Mouse (Mus musculus) heart, embryonic 10.5 days (tissue): ENCODE measurements around the gene Itga10. TPM values are rescaled to one million over a fixed set of nuclear protein-coding genes. Genes with fewer than 3 reads are reported as not detected.

Source experiments
- DNase-seq: peaks from one replicate; pipeline ENCODE4 v3.0.0-alpha.2; 2017; ENCODE audit warnings: low spot score
- H3K27ac ChIP-seq: fragments of 300-500 bp; sonication (generic); 2 replicates; pipeline ENCODE4 v1.5.1; 2016; ENCODE audit warnings: mild to moderate bottlenecking
- H3K27me3 ChIP-seq: fragments of 300-500 bp; sonication (generic); 2 replicates; pipeline ENCODE4 v1.6.1; 2016; ENCODE audit warnings: mild to moderate bottlenecking; ENCODE audit not compliant: poor library complexity, insufficient read depth, severe bottlenecking
- H3K36me3 ChIP-seq: fragments of 300-500 bp; sonication (generic); 2 replicates; pipeline ENCODE4 v1.6.1; 2016; ENCODE audit warnings: mild to moderate bottlenecking, moderate library complexity
- H3K4me1 ChIP-seq: fragments of 300-500 bp; sonication (generic); 2 replicates; pipeline ENCODE4 v1.6.1; 2016; ENCODE audit warnings: mild to moderate bottlenecking
- H3K4me3 ChIP-seq: fragments of 300-500 bp; sonication (generic); 2 replicates; pipeline ENCODE4 v1.5.1; 2016; ENCODE audit warnings: mild to moderate bottlenecking, moderate library complexity
- H3K9me3 ChIP-seq: fragments of 300-500 bp; sonication (generic); 2 replicates; pipeline ENCODE4 v1.6.1; 2016; ENCODE audit warnings: mild to moderate bottlenecking, moderate library complexity
- WGBS: fragments of 180-500 bp; shearing (Covaris S2); methylation state at CpG from one replicate; pipeline ENCODE4 v1.1.7; 2016; 5-methylcytosine and 5-hydroxymethylcytosine counted together
- polyA plus RNA-seq: library from polyadenylated mRNA; unstranded; fragments of >200 nt; fragmentation: Nextera tagmentation; extraction: Ambion mirVana; gene quantifications from 2 replicates; pipeline ENCODE4 v1.2.1, GENCODE M21; 2016

The Itga10 gene
- 0.74 and 0.84 TPM in 2 replicates for polyA plus RNA-seq

DNA sequence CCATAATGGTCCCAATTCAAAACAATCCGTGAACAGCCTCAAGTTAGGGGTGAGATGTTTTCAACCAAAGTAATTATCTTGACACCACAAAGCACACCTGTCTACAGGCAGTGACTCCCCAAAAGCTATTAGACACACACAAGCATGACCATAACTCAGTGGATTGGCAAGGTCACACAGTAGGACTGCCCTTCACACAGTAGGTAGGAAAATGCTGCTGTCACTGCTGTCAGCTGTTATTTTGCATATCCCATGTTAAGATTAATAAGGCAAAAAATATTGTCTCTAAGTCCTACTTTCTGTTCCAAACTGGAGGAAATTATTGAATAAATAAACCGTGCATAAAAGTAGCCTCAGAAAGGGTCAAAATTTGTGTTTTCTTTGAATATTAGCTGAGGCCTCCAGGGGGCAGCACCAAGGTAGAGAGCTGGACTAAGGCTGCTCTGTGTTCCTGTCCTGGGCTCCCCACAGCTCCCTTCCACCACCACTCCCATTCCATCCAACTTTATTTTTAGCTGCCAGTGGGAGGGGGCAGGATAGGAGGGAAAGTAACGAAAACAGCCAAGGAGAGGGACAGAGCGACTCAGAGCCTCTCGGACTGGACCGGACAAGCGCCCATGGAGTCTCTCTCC is at the start of gene Itga10:
TSS of gene Itga10 (plus strand) at position 567 of the 632 bp plus-strand sequence.
- no peak for DNase-seq
- Histone ChIP-seq H3K4me3 (peak within 1 kb of the TSS; percentile 13; the same call in 1 of the 2 replicates), H3K27me3 (no peaks in the 10 kb centered on the region), H3K4me1 (peaks cover 15% of the 10 kb centered on the region), H3K36me3 (peaks cover 30% of the 10 kb centered on the region), H3K9me3 (no peaks in the 10 kb centered on the region), H3K27ac (no peak within 1 kb of the TSS)
- 53% methylated on average over 7 of the region's 7 CpGs for WGBS

DNA sequence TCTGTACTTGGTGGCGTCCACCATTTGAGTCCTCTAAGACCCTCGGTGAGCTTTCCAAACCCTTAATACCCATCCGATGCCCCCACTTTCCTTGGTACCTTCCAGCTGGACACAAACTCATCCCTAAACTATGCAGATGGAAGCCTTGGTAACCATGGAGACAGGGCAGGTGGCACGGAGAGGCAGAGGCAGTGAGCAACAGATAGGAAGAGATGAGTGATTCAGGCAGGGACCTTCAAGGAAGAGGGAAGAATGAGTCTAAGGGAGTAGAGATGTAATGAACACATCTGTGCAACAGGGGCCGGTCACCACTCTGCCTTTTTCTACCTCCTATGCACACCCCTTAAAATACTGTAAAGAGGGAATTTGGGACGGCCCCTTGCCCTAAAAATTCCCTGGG is 49.7 kb upstream of the Itga10 start:
- peaks cover 28% of the 10 kb centered on the region for H3K27me3 ChIP-seq
- peak overlapping the region; percentile 90; the same call in 1 of the 2 replicates for H3K27ac ChIP-seq
- H3K9me3 ChIP-seq: no peaks in the 10 kb centered on the region
- peaks cover 48% of the 10 kb centered on the region for H3K4me1 ChIP-seq
- peak overlapping the region; percentile 71 for H3K4me3 ChIP-seq
- DNase-seq: no peak
- WGBS: 24% methylated on average over 6 of the region's 6 CpGs
- H3K36me3 ChIP-seq: no peaks in the 10 kb centered on the region

DNA sequence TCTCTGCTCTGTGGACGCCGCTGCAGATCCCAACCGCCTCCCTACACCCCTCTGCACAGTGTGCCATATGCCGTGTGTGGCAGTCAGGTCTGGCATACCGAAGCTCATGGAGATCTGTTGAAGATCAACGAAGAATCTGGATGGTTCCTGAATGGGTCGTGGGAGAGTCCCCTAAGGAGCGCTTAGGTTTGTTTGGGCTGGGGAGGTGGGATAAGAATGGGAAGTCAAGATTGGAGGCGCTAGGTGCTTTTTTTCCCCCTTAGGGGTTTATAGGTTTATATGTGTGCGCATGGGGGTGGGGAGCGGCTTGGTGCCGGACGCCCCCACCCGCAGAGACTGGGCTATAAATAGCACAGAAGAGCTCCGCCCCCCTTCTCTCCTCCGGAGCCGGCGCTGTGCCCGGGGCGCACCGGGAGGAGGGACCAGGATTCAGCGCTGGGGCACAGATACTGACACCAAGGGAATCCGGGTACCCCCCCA is 49.1 kb upstream of the Itga10 start, which contains the start of gene Ankrd34a:
TSS of gene Ankrd34a (plus strand) at position 409 of the 480 bp plus-strand sequence.
- Histone ChIP-seq H3K36me3 (no peaks in the 10 kb centered on the region), H3K27me3 (peaks cover 28% of the 10 kb centered on the region), H3K4me3 (peak within 1 kb of the TSS; percentile 71), H3K4me1 (peaks cover 48% of the 10 kb centered on the region), H3K27ac (peak within 1 kb of the TSS; percentile 90), H3K9me3 (no peaks in the 10 kb centered on the region)
- WGBS: under 1% methylated on average over 21 of the region's 23 CpGs
- DNase-seq: no peak

DNA sequence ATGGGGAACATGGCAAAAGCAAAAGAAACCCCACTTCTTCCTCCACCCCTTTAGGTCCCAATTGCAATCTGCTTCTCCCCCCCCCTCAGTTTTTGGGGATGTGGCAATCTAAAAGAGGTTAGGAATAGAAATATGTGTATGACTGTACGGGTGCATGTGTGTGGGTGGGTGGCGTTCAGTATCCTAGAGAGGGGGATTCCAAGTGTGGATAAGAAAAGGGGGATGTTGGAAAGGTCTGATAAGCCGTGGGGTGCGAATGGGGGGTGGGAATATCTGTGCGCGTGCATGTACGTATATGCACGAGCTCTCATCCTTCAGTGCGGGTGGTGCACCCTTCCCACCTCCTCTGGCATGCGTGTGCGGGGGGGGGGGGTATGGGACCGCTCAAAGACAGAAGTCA is 48.5 kb upstream of the Itga10 start:
- H3K27ac ChIP-seq: peak overlapping the region; percentile 90
- H3K36me3 ChIP-seq: no peaks in the 10 kb centered on the region
- peaks cover 28% of the 10 kb centered on the region for H3K27me3 ChIP-seq
- DNase-seq: no peak
- H3K4me3 ChIP-seq: peak overlapping the region; percentile 71
- H3K9me3 ChIP-seq: no peaks in the 10 kb centered on the region
- H3K4me1 ChIP-seq: peaks cover 49% of the 10 kb centered on the region
- 2% methylated on average over 11 of the region's 12 CpGs for WGBS

DNA sequence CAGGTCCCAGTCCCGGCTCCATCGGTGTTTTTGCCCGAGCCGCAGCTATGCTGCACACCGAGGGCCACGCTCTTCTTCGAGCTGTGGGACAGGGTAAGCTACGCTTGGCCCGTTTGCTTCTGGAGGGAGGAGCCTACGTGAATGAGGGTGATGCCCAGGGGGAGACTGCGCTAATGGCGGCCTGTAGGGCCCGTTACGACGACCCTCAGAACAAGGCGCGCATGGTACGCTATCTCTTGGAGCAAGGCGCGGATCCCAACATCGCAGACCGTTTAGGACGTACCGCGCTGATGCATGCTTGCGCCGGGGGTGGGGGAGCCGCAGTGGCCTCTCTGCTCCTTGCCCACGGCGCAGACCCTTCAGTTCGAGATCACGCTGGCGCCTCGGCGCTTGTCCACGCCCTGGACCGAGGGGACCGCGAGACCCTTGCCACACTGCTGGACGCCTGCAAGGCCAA is 47.9 kb upstream of the Itga10 start:
- Histone ChIP-seq H3K27me3 (peaks cover 28% of the 10 kb centered on the region), H3K4me1 (peaks cover 51% of the 10 kb centered on the region), H3K4me3 (peak overlapping the region; percentile 71), H3K36me3 (no peaks in the 10 kb centered on the region), H3K27ac (peak overlapping the region; percentile 90), H3K9me3 (no peaks in the 10 kb centered on the region)
- DNase-seq: no peak
- under 1% methylated on average over 40 of the region's 40 CpGs for WGBS

DNA sequence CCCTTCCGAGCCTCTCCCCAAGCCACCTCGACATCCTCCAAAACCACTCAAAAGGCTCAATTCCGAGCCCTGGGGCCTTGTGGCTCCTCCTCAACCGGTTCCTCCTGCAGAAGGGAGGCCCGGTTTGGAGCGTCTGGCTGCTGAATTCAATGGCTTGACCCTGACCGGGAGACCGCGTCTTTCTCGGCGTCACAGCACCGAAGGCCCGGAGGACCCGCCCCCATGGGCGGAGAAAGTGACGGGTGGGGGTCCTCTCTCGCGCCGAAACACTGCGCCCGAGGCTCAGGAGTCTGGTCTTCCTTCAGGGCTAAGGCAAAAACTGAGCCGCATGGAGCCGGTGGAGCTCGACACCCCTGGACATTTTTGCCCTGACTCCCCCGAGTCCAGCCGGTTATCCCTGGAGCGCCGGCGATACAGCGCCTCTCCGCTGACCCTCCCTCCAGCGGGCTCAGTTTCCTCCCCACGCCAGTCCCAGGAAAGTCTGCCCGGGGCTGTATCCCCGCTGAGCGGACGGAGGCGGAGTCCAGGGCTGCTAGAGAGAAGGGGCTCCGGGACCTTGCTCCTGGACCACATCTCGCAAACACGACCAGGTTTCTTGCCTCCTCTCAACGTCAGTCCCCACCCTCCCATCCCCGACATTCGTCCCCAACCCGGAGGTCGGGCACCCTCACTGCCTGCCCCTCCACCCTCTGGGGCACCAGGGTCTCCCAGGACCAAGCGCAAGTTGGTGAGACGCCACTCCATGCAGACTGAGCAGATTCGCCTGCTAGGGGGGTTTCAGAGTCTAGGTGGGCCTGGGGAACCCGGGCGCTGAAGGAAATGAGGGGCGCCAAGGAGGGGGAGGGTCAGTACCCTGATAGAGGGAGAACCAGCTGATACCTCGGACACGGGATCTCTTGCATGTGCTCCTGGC is 47.0 kb upstream of the Itga10 start:
- Histone ChIP-seq H3K36me3 (no peaks in the 10 kb centered on the region), H3K27ac (peak overlapping the region; percentile 90), H3K4me1 (peaks cover 52% of the 10 kb centered on the region), H3K4me3 (peak overlapping the region; percentile 71), H3K27me3 (peaks cover 28% of the 10 kb centered on the region), H3K9me3 (no peaks in the 10 kb centered on the region)
- 2% methylated on average over 54 of the region's 54 CpGs for WGBS
- peak; percentile 82 for DNase-seq

DNA sequence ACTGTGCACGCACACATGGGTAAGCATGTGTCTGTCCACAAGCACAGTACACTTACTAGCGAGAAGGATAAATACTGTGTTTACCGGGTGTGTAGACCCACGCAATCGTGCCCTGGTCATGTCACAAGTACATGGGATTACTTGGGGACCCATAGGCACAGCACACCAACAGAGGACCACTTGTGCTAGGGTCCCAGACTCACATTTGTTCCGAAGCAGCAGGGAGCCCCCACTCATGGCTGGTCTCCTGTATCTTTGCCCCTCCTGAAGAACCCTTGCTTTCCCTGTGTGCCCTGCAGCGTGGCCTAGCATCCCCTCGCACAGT is 46.4 kb upstream of the Itga10 start:
- DNase-seq: no peak
- Histone ChIP-seq H3K4me1 (peaks cover 54% of the 10 kb centered on the region), H3K4me3 (peak overlapping the region; percentile 71), H3K27me3 (peaks cover 28% of the 10 kb centered on the region), H3K9me3 (no peaks in the 10 kb centered on the region), H3K27ac (0 out of 2 replicates have a peak overlapping the region, but pooled peaks have one; percentile 90), H3K36me3 (peaks cover 3% of the 10 kb centered on the region)
- 51% methylated on average over 8 of the region's 8 CpGs for WGBS

DNA sequence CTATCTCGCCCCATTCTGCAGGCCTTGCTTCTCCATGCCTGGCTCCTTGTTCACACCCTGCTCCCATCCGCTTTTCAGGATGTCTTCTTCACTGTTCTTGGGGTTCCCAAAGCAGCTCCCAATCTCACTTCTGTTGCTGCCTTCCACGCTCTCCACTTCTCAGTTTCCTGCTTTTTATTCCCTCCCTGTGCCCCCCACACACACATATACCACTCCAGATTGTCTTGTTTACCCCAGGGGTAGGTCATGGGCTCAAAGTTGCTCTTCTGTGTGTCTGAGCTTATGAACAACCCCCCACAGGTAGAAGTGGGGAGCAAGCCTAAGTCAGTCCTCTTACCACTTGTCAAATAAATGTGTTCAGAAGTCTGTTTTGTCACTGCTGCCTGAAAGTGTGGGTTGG is 46.0 kb upstream of the Itga10 start:
- peaks cover 6% of the 10 kb centered on the region for H3K36me3 ChIP-seq
- no peaks in the 10 kb centered on the region for H3K9me3 ChIP-seq
- 74% methylated on average over 3 of the region's 3 CpGs for WGBS
- H3K27ac ChIP-seq: no peak overlapping the region
- DNase-seq: no peak
- peak overlapping the region; percentile 71; the same call in 1 of the 2 replicates for H3K4me3 ChIP-seq
- peaks cover 28% of the 10 kb centered on the region for H3K27me3 ChIP-seq
- H3K4me1 ChIP-seq: peaks cover 54% of the 10 kb centered on the region

DNA sequence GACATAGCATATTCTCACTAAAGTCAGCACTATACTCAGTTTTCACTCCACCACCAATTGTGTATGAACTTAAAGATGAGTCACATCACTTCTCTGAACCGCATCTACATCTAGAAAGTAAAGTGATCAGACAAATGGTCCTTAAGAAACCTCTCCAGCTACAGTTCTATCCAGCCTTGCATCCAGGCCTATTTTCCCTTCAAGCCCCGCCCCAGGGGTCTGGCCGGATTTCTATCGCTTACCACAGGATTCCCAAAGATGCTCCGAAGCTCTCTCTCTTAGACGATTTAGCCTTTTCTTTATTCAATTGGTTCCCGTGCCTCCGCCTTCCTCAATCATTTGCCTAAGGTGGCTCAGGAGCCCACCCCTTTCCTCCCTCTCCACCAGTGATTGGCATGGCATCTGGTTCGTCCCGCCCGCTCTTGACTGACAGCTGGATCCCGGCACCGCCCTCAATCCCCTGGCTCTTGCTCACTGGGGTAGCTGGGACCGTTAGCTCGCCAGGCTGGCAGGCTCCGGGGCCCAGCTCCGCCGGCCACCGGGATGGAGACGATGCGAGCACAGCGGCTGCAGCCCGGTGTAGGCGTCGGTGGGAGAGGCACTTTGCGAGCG is 44.6 kb upstream of the Itga10 start, which contains the start of gene Lix1l:
TSS of gene Lix1l (plus strand) at position 511 of the 612 bp plus-strand sequence.
- Histone ChIP-seq H3K4me1 (peaks cover 52% of the 10 kb centered on the region), H3K27ac (peak within 1 kb of the TSS; percentile 98), H3K27me3 (peaks cover 17% of the 10 kb centered on the region), H3K4me3 (peak within 1 kb of the TSS; percentile 92), H3K36me3 (peaks cover 7% of the 10 kb centered on the region), H3K9me3 (no peaks in the 10 kb centered on the region)
- WGBS: 1% methylated on average over 27 of the region's 27 CpGs
- DNase-seq: peak; percentile 98

DNA sequence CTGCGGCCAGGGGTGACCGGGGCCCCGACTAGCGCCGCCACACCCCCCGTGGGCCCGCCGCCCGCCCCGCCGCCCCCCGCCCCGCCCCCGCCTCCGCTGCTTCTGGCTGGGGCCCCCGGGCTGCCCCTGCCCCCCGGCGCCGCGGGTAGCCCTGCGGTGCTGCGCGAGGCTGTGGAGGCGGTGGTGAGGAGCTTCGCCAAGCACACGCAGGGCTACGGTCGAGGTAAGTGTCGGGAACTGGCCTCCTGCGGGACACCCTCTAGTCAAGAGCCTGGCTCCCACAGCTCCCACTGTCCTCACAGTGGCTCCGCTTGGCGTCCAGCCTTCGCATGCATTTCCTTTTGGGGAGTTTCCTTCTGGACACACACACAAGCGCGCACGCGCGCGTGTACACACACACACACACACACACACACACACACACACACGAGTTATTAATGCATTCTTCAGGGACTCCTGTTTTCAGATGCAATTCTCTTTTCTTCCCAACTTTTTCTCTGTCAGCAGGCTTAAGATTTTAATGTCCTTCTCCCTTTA is 44.1 kb upstream of the Itga10 start:
- no peaks in the 10 kb centered on the region for H3K9me3 ChIP-seq
- WGBS: under 1% methylated on average over 38 of the region's 40 CpGs
- H3K27ac ChIP-seq: peak overlapping the region; percentile 98
- H3K4me3 ChIP-seq: peak overlapping the region; percentile 92
- H3K27me3 ChIP-seq: peaks cover 12% of the 10 kb centered on the region; the same call in 1 of the 2 replicates
- DNase-seq: peak; percentile 88
- peaks cover 11% of the 10 kb centered on the region for H3K36me3 ChIP-seq
- H3K4me1 ChIP-seq: peaks cover 47% of the 10 kb centered on the region

DNA sequence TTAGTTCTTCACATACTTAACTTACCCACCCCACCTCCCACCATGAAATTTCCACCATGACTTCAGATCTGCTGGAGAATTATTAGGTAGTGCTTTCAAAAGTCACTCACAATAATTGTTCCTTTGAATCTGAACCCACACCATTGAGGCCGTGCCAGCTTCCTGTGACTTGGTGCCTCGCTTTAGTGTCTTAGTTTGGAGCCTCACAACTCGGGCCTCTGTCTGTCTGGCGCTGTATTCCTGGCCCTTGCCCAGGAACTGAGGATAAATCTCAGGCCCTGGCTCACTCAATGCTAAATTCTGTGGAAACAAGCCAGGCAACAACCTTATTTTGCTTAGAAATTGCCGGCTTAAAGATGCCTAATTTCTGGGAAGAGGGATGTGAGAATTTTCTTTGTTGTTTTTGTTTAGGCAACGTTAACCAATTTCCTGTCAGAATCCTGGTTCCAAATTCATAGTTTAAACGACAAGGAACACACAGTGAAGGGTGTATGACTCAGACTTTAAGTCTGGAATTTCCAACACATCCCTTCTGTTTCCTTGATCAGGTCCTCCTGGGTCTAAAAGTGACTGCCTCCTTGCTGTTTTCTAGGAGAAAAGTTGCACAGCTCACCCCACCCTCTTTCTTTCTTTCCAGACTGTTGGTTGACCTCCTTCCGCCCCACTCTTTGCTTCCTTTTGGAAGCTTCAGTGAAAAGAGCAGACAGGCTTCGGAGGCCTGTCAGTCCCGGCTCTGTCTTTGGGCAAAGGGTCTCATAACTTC is 43.3 kb upstream of the Itga10 start:
- H3K27ac ChIP-seq: peak overlapping the region; percentile 98
- peak overlapping the region; percentile 92 for H3K4me3 ChIP-seq
- peaks cover 39% of the 10 kb centered on the region for H3K4me1 ChIP-seq
- H3K36me3 ChIP-seq: peaks cover 11% of the 10 kb centered on the region
- DNase-seq: no peak
- WGBS: 42% methylated on average over 10 of the region's 10 CpGs
- peaks cover 8% of the 10 kb centered on the region; the same call in 1 of the 2 replicates for H3K27me3 ChIP-seq
- H3K9me3 ChIP-seq: no peaks in the 10 kb centered on the region

DNA sequence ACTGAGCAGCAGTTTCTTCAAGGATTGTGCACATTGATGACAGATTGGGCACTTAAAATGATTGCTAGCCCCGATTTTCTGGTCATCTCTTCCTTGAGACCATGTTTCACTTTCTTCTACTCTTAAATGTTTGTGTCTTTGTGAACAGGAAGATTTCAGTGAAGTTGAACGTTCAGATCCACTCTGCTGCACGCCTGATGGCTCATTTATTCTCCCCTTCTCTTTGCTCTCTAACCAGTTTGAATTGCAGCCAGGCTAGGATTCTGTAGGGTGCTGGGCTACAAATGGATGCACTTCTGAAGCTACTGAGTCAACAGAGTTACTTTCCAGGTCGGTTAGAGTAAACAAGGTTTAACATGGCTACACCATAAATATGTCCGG is 42.7 kb upstream of the Itga10 start:
- Histone ChIP-seq H3K36me3 (peaks cover 15% of the 10 kb centered on the region), H3K27me3 (peaks cover 8% of the 10 kb centered on the region; the same call in 1 of the 2 replicates), H3K9me3 (no peaks in the 10 kb centered on the region), H3K27ac (peak overlapping the region; percentile 98; the same call in 1 of the 2 replicates), H3K4me3 (peak overlapping the region; percentile 92), H3K4me1 (peaks cover 33% of the 10 kb centered on the region)
- DNase-seq: no peak
- 62% methylated on average over 5 of the region's 5 CpGs for WGBS
